Mouse (Mus musculus) lung, postnatal 0 days (tissue): ENCODE data around the gene Senp6. TPM values are rescaled to one million over a fixed set of nuclear protein-coding genes. Genes with fewer than 3 reads are reported as not detected.

Source experiments
- ATAC-seq: fragments of 200-750 bp; cut with Nextera tagmentation; 2 replicates; pipeline ENCODE4 v1.8.0; 2017; ENCODE audit warnings: moderate library complexity
- DNase-seq: peaks from one replicate; pipeline ENCODE4 v3.0.0-alpha.2; 2016; ENCODE audit warnings: low spot score
- H3K27ac ChIP-seq: fragments of 300-500 bp; sonication (generic); 2 replicates; pipeline ENCODE4 v1.5.1; 2014; ENCODE audit warnings: antibody characterized with exemption, mild to moderate bottlenecking, low read length, mixed read lengths
- H3K27me3 ChIP-seq: fragments of 300-500 bp; sonication (generic); replicated peaks from 2 replicates; pipeline ENCODE4 v1.6.1; 2014; ENCODE audit warnings: low read length, mixed read lengths; ENCODE audit not compliant: insufficient read depth
- H3K36me3 ChIP-seq: fragments of 300-500 bp; sonication (generic); 2 replicates; pipeline ENCODE4 v1.6.1; 2014; ENCODE audit warnings: low read length, mixed read lengths; ENCODE audit not compliant: insufficient read depth
- H3K4me1 ChIP-seq: fragments of 300-500 bp; sonication (generic); 2 replicates; pipeline ENCODE4 v1.6.1; 2014; ENCODE audit warnings: antibody characterized with exemption, low read depth, low read length, mixed read lengths; ENCODE audit not compliant: insufficient read depth
- H3K4me2 ChIP-seq: fragments of 300-500 bp; sonication (generic); replicated peaks from 2 replicates; pipeline ENCODE4 v1.6.1; 2014; ENCODE audit warnings: low read depth, mild to moderate bottlenecking, low read length, moderate library complexity, mixed read lengths
- H3K4me3 ChIP-seq: fragments of 300-500 bp; sonication (generic); 2 replicates; pipeline ENCODE4 v1.5.1; 2014; ENCODE audit warnings: low read depth, low read length
- H3K9ac ChIP-seq: fragments of 300-500 bp; sonication (generic); replicated peaks from 2 replicates; pipeline ENCODE4 v1.6.1; 2014; ENCODE audit warnings: low read depth, mild to moderate bottlenecking
- H3K9me3 ChIP-seq: fragments of 300-500 bp; sonication (generic); 2 replicates; pipeline ENCODE4 v1.6.1; 2016; ENCODE audit warnings: low read length, mixed read lengths
- CTCF ChIP-seq: IDR thresholded peaks from 2 replicates; pipeline ENCODE4 v1.5.1; 2016; ENCODE audit warnings: antibody characterized with exemption, mild to moderate bottlenecking
- EP300 ChIP-seq: IDR thresholded peaks from 2 replicates; pipeline ENCODE4 v1.6.1; 2016; ENCODE audit warnings: antibody characterized with exemption, mild to moderate bottlenecking, control low read depth
- whole genome bisulfite sequencing: fragments of 180-500 bp; shearing (Covaris S2); extraction: QIAGEN DNeasy Blood & Tissue Kit; methylation state at CpG from one replicate; pipeline ENCODE4 v1.1.7; 2014; 5-methylcytosine and 5-hydroxymethylcytosine counted together
- polyA plus RNA-seq: library from polyadenylated mRNA; unstranded; fragments of >200 nt; fragmentation: Nextera tagmentation; extraction: Ambion mirVana; gene quantifications from 2 replicates; pipeline ENCODE4 v1.2.1, GENCODE M21; 2015

The Senp6 gene
- polyA plus RNA-seq, 1 experiment from 2014 or later, result 48.4 TPM

DNA sequence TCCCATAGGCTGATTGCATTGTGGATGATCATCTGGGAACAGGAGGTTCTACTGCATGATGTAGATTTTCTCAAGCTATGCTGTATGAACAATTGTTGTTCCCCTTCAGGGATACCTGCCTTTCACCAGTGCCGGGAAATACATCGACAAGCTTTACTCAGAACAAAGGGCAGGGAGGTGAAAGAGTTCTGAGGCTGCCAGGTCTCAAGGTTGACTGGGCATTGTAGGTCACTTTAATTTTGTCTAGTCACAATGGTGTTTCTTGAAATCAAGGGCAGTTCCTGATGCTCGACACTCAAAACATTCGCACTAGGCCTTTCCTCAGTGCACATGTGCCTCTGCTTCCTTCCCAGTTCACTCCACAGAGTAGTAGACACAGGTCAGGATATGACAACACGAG, 114.1 kb downstream of the Senp6 start:
- H3K4me1 ChIP-seq, result no peaks in the 10 kb centered on the region

DNA sequence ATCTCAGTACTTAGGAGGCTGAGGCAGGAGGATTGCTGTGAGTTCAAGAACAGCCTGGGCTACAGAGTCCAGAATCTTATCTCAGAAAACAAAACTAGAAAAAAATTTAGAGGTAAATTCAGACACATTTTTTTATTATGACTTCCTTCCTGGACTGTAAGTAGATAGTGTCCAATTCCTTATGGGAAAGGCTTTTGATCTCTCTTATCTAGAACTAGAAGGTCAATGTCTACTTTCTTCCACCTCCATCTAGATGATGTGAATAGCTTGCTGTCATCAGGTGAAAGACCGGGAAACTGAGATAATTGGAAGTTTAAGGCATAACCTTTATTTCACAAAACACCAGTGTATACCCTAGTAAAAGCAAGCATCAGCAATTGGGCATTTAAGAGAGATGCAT, 115.0 kb downstream of the Senp6 start:
- Histone ChIP-seq H3K36me3 (no peaks in the 10 kb centered on the region), H3K9me3 (no peaks in the 10 kb centered on the region), H3K27ac (no peak overlapping the region), H3K9ac (no peak overlapping the region), H3K4me3 (no peak overlapping the region), H3K4me1 (no peaks in the 10 kb centered on the region), H3K4me2 (no peak overlapping the region), H3K27me3 (no peaks in the 10 kb centered on the region)
- no peak for ATAC-seq
- TF ChIP-seq CTCF (no peak), EP300 (no peak)
- 75% methylated on average over 1 of the region's 1 CpGs for WGBS
- no peak for DNase-seq

More for the DNA sequence above, 114.1 kb downstream of the Senp6 start:
- Histone ChIP-seq H3K9me3 (no peaks in the 10 kb centered on the region), H3K27ac (no peak overlapping the region), H3K36me3 (no peaks in the 10 kb centered on the region), H3K4me3 (no peak overlapping the region), H3K4me2 (no peak overlapping the region), H3K27me3 (no peaks in the 10 kb centered on the region), H3K9ac (no peak overlapping the region)
- DNase-seq, result no peak
- WGBS, result 74% methylated on average over 5 of the region's 5 CpGs
- TF ChIP-seq CTCF (no peak), EP300 (no peak)
- no peak for ATAC-seq

DNA sequence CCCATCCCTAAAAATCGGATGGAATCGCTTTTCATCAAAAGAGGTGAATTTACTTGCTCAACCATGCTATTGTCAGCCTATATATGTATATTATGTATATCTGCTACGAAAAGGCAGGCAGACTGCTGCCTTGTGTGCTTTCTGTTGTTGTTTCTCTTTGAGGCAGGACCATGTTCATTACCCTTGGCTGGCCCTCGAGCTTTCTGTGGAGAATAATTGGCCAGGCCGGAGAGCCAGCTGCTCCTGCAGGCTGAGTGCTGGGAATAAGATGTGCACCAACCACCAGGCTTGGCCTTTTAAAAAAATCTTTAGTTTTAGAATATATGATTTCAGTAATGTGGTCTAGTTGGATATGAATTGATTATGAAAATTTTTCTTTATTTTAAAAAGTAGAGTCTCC, 117.4 kb downstream of the Senp6 start:
- H3K9ac ChIP-seq, result no peak overlapping the region
- DNase-seq, result no peak
- H3K27ac ChIP-seq, result no peak overlapping the region
- H3K4me1 ChIP-seq, result no peaks in the 10 kb centered on the region
- H3K27me3 ChIP-seq, result no peaks in the 10 kb centered on the region
- TF ChIP-seq CTCF (no peak), EP300 (no peak)
- no peak for ATAC-seq
- H3K4me3 ChIP-seq, result no peak overlapping the region
- 89% methylated on average over 5 of the region's 5 CpGs for WGBS
- no peaks in the 10 kb centered on the region for H3K9me3 ChIP-seq
- H3K4me2 ChIP-seq, result no peak overlapping the region
- H3K36me3 ChIP-seq, result no peaks in the 10 kb centered on the region

DNA sequence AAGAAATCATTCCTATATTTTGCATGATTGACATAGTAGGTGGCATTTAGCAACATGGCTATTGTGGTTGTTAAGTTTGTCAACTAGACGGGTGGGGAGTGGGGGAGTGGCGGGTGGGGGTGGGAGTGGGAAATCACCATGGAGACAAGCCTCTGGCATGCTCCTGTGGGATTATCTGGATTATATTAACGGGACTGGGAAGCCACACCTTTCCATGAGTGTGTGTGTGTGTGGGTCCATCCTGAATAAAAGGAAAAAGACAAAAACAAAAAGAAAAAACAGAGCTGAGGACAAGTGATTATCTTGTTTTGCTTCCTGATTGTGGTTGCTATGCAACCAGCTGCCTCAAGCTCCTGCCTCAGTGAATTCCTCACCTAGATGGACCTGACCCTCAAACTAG, 119.0 kb downstream of the Senp6 start:
- no peak for ATAC-seq
- H3K36me3 ChIP-seq, result no peaks in the 10 kb centered on the region
- H3K27me3 ChIP-seq, result no peaks in the 10 kb centered on the region
- no peaks in the 10 kb centered on the region for H3K9me3 ChIP-seq
- no peak overlapping the region for H3K9ac ChIP-seq
- no peak overlapping the region for H3K27ac ChIP-seq
- TF ChIP-seq EP300, result no peak
- no peak for TF ChIP-seq CTCF
- H3K4me3 ChIP-seq, result no peak overlapping the region
- WGBS, result 75% methylated on average over 3 of the region's 3 CpGs
- H3K4me2 ChIP-seq, result no peak overlapping the region
- no peaks in the 10 kb centered on the region for H3K4me1 ChIP-seq
- no peak for DNase-seq

DNA sequence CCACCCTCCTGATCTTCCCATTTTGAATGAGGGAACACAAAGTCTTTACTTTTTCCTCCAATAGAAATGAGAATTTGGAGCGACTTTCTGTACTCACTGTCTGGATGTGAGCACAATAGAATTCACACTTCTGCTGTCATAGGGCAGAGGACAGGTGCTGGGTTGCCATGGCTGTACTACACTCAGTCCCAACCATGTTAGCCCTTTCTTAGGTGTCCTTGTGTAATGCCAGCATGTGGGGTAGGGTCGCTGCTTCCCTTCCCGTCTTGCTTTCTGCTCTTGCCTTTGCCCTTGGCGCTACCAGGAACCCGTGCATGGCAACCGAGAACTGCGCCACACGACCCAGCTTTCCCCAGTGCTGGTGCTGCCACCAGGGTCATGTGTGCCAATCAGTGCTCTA, 120.0 kb downstream of the Senp6 start:
- WGBS, result 94% methylated on average over 8 of the region's 8 CpGs
- H3K9me3 ChIP-seq, result no peaks in the 10 kb centered on the region
- H3K4me1 ChIP-seq, result no peaks in the 10 kb centered on the region
- TF ChIP-seq CTCF, result no peak
- TF ChIP-seq EP300, result no peak
- no peak overlapping the region for H3K27ac ChIP-seq
- DNase-seq (no peak), ATAC-seq (no peak)
- H3K27me3 ChIP-seq, result no peaks in the 10 kb centered on the region
- no peak overlapping the region for H3K4me2 ChIP-seq
- H3K9ac ChIP-seq, result no peak overlapping the region
- H3K36me3 ChIP-seq, result no peaks in the 10 kb centered on the region
- no peak overlapping the region for H3K4me3 ChIP-seq

DNA sequence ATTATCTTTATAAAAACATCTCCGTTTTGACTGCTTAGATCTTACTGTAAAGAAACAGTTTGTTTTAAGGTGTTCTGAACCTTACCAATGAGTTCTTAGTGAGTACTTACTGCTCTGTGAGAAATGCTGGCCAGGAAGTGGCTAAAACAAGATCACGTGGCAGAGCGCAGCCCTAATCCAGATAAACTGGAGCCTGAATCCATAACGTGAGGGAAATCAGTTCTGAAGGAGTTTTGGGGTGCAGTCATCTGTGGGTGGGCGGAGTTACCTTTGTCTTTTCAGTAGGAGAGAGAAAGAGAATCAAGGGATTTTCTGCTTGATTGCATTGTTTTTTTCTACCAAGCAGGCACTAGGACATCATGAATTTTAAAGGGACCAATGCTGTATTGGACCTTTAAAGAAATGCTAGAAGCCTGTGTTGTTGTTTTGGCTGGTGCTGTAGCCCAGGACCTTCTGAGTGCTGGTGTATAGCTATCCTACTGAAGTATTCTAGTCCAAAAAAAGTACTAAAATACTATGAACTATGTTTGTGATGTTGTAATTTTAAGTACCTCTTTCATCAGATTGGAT, 121.7 kb downstream of the Senp6 start:
- Histone ChIP-seq H3K36me3 (no peaks in the 10 kb centered on the region), H3K4me2 (no peak overlapping the region), H3K4me1 (no peaks in the 10 kb centered on the region), H3K27me3 (no peaks in the 10 kb centered on the region), H3K9me3 (no peaks in the 10 kb centered on the region), H3K9ac (no peak overlapping the region), H3K4me3 (no peak overlapping the region), H3K27ac (no peak overlapping the region)
- ATAC-seq (no peak), DNase-seq (no peak)
- TF ChIP-seq EP300 (no peak), CTCF (no peak)
- WGBS, result 62% methylated on average over 5 of the region's 5 CpGs

DNA sequence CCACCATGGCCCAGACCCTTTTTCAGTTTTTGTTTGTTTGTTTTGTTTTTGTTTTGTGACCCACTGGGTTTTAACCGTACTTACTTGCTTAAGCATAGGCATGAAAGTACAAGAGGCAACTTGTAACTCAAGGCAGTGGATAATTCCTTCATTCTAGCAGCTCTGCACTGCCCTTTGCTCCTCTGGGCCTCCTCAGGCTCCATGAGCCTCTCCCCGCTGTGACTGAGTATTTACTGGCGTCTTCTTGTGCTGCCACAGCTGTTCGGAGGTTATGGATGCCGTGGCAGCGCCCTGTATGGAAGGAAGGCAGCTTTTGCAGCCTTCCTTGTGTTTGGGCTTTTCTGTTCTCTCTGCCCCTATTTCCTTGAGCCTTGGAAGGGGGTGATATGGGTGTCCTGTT, 124.5 kb downstream of the Senp6 start:
- Histone ChIP-seq H3K9ac (no peak overlapping the region), H3K36me3 (no peaks in the 10 kb centered on the region), H3K27me3 (no peaks in the 10 kb centered on the region), H3K4me2 (no peak overlapping the region), H3K27ac (no peak overlapping the region), H3K4me1 (no peaks in the 10 kb centered on the region), H3K4me3 (no peak overlapping the region), H3K9me3 (no peaks in the 10 kb centered on the region)
- TF ChIP-seq EP300 (no peak), CTCF (no peak)
- 80% methylated on average over 6 of the region's 6 CpGs for WGBS
- ATAC-seq, result no peak
- DNase-seq, result no peak
